Mouse (Mus musculus): ENCODE data around the gene Taar8c. TPM values are rescaled to one million over a fixed set of nuclear protein-coding genes. Genes with fewer than 3 reads are reported as not detected.
"Not testable (repeated sequence)": the region's sequence is repeated elsewhere in the genome, so short reads cannot be mapped to it uniquely, and the experiment has no call there.

Gene Taar8c
- total RNA-seq, 4 experiments from 2014 or later = not detected

DNA sequence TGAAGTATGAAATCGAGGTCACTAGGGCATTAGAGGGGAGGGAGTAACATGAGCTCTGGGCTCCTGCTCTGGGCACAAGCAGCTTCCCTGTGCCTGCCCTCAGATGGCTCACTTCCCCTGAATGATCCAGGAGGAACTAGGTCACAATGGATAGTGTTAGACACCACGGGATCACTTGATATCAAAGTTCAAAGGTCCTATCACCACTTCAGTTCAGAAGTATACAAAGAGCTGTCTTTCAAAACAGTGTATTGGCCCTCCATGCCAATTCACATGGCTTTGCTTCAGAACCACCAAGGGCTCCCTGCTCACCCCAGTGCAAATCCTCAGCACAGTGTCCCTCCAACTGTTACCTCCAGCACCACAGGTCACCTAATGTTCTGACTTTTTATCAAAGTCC lies 27.0 kb downstream of the Taar8c start:
- not testable (repeated sequence) for DNase-seq (ENCODE audit: low spot score)

GRCm38 (mm10) chr10:24058986-24059385 lies 42.7 kb downstream of the Taar8c start:
- DNase-seq (ENCODE audit: low spot score) = no peak

GRCm38 (mm10) chr10:24052039-24052438 lies 49.7 kb downstream of the Taar8c start:
- no peak for DNase-seq (ENCODE audit: low spot score)

Other genes with a start within 250 kb of the Taar8c start
- under 1 TPM; 0.25 to 0.72 (median 0.35) TPM for gene Vnn1, start 207.2 kb downstream of the Taar8c start, total RNA-seq (2022)
- gene Taar1, start 181.6 kb downstream of the Taar8c start, total RNA-seq (2022) = not detected
- gene Taar2, start 163.3 kb downstream of the Taar8c start, total RNA-seq (2022) = not detected
- gene Taar3, start 152.4 kb downstream of the Taar8c start, total RNA-seq (2022) = not detected
- not detected for gene Taar4, start 141.4 kb downstream of the Taar8c start, total RNA-seq (2022)
- gene Taar5, start 131.2 kb downstream of the Taar8c start, total RNA-seq (2022) = not detected
- gene Taar6, start 116.3 kb downstream of the Taar8c start, total RNA-seq (2022) = not detected
- gene Taar7a, start 108.4 kb downstream of the Taar8c start, total RNA-seq (2022) = not detected
- not detected for gene Taar7b, start 102.0 kb downstream of the Taar8c start, total RNA-seq (2022)
- gene Taar7d, start 74.7 kb downstream of the Taar8c start, total RNA-seq (2022) = not detected
- gene Taar7e, start 64.3 kb downstream of the Taar8c start, total RNA-seq (2022) = not detected
- gene Taar7f, start 52.4 kb downstream of the Taar8c start, total RNA-seq (2022) = not detected
- gene Taar8a, start 25.4 kb downstream of the Taar8c start, total RNA-seq (2022) = not detected
- not detected for gene Taar8b, start 9.6 kb downstream of the Taar8c start, total RNA-seq (2022)
- gene Taar9, start 7.6 kb upstream of the Taar8c start, total RNA-seq (2022) = not detected
- 10 to 100 TPM; 41.3 to 54.2 (median 48.0) TPM for gene Stx7, start 47.4 kb upstream of the Taar8c start, total RNA-seq (2022)
- under 1 TPM in 3 of 4 experiments, not detected in 1; 0.16 to 0.24 (median 0.19) TPM for gene Moxd1, start 121.6 kb upstream of the Taar8c start, total RNA-seq (2022)